Mouse (Mus musculus) ES-E14 (cell line): ENCODE measurements at regions not wholly inside any gene's neighbourhood (a gene's known extent, or its start where the extent isn't known, plus 50 kb on each side); places are given as distances from the start of the nearest gene placed in this dataset.

ENCODE experiments used
- DNase-seq: peaks from one replicate; pipeline ENCODE4 v3.0.0-alpha.2; 2013; ENCODE audit warnings: low read depth, low spot score
- H3K27ac ChIP-seq: 2 replicates; pipeline ENCODE4 v1.5.1; 2012; ENCODE audit warnings: low read depth, mild to moderate bottlenecking, low read length, moderate library complexity, mixed read lengths; ENCODE audit not compliant: poor library complexity, insufficient read depth, severe bottlenecking
- H3K36me3 ChIP-seq: 2 replicates; pipeline ENCODE4 v1.6.1; 2012; ENCODE audit warnings: mild to moderate bottlenecking, low read length, moderate library complexity, mixed read lengths; ENCODE audit not compliant: control insufficient read depth, poor library complexity, insufficient read depth, severe bottlenecking
- H3K4me1 ChIP-seq, 2 experiments: fragments of 150-350 bp in 1 of 2; sonication (generic) in 1 of 2; 2 replicates each; pipeline ENCODE4 v1.6.1; 2012; ENCODE audit warnings: low read length in 2 of 2, mild to moderate bottlenecking in 1 of 2, mixed read lengths in 1 of 2; ENCODE audit not compliant: control insufficient read depth in 2 of 2, insufficient read depth in 2 of 2, poor library complexity in 1 of 2
- H3K4me3 ChIP-seq, 2 experiments: fragments of 150-350 bp in 1 of 2; sonication (generic) in 1 of 2; 2 replicates each; pipeline ENCODE4 v1.5.1; 2012; ENCODE audit warnings: low read length in 2 of 2, low read depth in 1 of 2, mild to moderate bottlenecking in 1 of 2, mixed read lengths in 1 of 2; ENCODE audit not compliant: insufficient read depth in 1 of 2, poor library complexity in 1 of 2, severe bottlenecking in 1 of 2
- H3K9ac ChIP-seq: 2 replicates; pipeline ENCODE4 v1.6.1; 2012; ENCODE audit warnings: low read depth, mild to moderate bottlenecking, low read length, mixed read lengths; ENCODE audit not compliant: poor library complexity, insufficient read depth, severe bottlenecking
- H3K9me3 ChIP-seq: fragments of 150-350 bp; sonication (generic); 2 replicates; pipeline ENCODE4 v1.6.1; 2012; ENCODE audit warnings: low read depth, mild to moderate bottlenecking, low read length; ENCODE audit not compliant: control insufficient read depth, insufficient read depth
- CHD2 ChIP-seq: IDR thresholded peaks from 2 replicates; pipeline ENCODE4 v1.6.1; 2014; ENCODE audit warnings: mild to moderate bottlenecking, low read depth, low read length, inconsistent platforms
- HCFC1 ChIP-seq: IDR thresholded peaks from 2 replicates; pipeline ENCODE4 v1.6.1; 2012; ENCODE audit warnings: low read length, inconsistent platforms, borderline replicate concordance; ENCODE audit not compliant: insufficient read depth
- MAFK ChIP-seq: IDR thresholded peaks from 2 replicates; pipeline ENCODE4 v1.6.1; 2014; ENCODE audit warnings: mild to moderate bottlenecking, low read depth, low read length, inconsistent platforms; ENCODE audit not compliant: insufficient read depth
- ZC3H11A ChIP-seq: IDR thresholded peaks from 2 replicates; pipeline ENCODE4 v1.6.1; 2012; ENCODE audit warnings: low read depth, mild to moderate bottlenecking, inconsistent platforms, low read length, borderline replicate concordance
- ZNF384 ChIP-seq: IDR thresholded peaks from 2 replicates; pipeline ENCODE4 v1.6.1; 2012; ENCODE audit warnings: low read depth, low read length, inconsistent platforms
- in situ Hi-C, 2 experiments: fragments of 600-800 bp; cut with MboI; formaldehyde crosslinking; loops; one replicate each; pipeline ENCODE4 v1.15.1; 2025; ENCODE audit warnings: low sequenced_read_pairs in 2 of 2, inconsistent platforms in 1 of 2; ENCODE audit not compliant: unreplicated experiment in 2 of 2

GRCm38 (mm10) chr3:148134646-148135045, 855.7 kb downstream of the Adgrl2 start:
- H3K9me3 ChIP-seq, result no peaks in the 10 kb centered on the region
- no peak for DNase-seq
- no peaks in the 10 kb centered on the region for H3K4me1 ChIP-seq
- H3K27ac ChIP-seq, result no peak overlapping the region
- H3K9ac ChIP-seq, result no peak overlapping the region
- no peak overlapping the region for H3K4me3 ChIP-seq
- H3K36me3 ChIP-seq, result no peaks in the 10 kb centered on the region
- TF ChIP-seq CHD2 (no peak), ZNF384 (no peak), MAFK (no peak), HCFC1 (no peak), ZC3H11A (no peak)
- in situ Hi-C loops, result no loop called here

GRCm38 (mm10) chr3:148115576-148115975, 874.8 kb downstream of the Adgrl2 start:
- H3K4me3 ChIP-seq, result no peak overlapping the region
- no peak overlapping the region for H3K9ac ChIP-seq
- TF ChIP-seq MAFK, result no peak
- no peak for TF ChIP-seq CHD2
- no peak for TF ChIP-seq ZC3H11A
- TF ChIP-seq HCFC1, result no peak
- TF ChIP-seq ZNF384, result no peak
- H3K4me1 ChIP-seq, result no peaks in the 10 kb centered on the region
- no peak for DNase-seq
- H3K27ac ChIP-seq, result no peak overlapping the region
- in situ Hi-C loops, result no loop called here
- peaks cover 3% of the 10 kb centered on the region; the same call in 1 of the 2 replicates for H3K9me3 ChIP-seq
- H3K36me3 ChIP-seq, result no peaks in the 10 kb centered on the region

DNA sequence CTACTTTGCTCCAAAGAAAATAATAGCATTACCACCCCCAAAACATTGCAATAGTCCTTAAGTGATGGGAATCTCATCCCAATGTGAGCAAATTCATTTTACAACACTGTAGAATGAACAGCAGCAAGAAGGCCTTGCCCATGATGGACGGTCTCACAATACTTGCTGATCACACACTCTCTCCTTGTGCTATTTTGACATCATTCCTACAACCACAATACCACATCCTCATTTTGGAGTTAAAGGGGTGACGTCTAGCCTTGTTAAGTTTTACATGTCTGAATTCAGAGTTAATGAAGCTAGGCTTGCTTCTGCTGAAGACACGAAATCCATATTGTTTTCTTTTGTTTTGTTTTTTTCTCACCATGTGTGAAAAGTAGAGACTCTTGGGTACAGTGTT, 878.2 kb downstream of the Adgrl2 start:
- H3K9ac ChIP-seq, result no peak overlapping the region
- H3K36me3 ChIP-seq, result no peaks in the 10 kb centered on the region
- H3K4me1 ChIP-seq, result no peaks in the 10 kb centered on the region
- H3K27ac ChIP-seq, result no peak overlapping the region
- in situ Hi-C loops, result no loop called here
- H3K9me3 ChIP-seq, result no peaks in the 10 kb centered on the region
- DNase-seq, result no peak
- TF ChIP-seq HCFC1 (no peak), MAFK (no peak), ZC3H11A (no peak), ZNF384 (no peak)
- no peak overlapping the region for H3K4me3 ChIP-seq

GRCm38 (mm10) chr3:148107031-148107430, 883.3 kb downstream of the Adgrl2 start:
- no peak overlapping the region for H3K4me3 ChIP-seq
- in situ Hi-C loops, result no loop called here
- DNase-seq, result no peak
- H3K9ac ChIP-seq, result no peak overlapping the region
- no peak for TF ChIP-seq HCFC1
- no peak for TF ChIP-seq CHD2
- TF ChIP-seq ZC3H11A, result no peak
- no peak for TF ChIP-seq MAFK
- no peak for TF ChIP-seq ZNF384
- H3K36me3 ChIP-seq, result no peaks in the 10 kb centered on the region
- H3K4me1 ChIP-seq, result no peaks in the 10 kb centered on the region
- H3K9me3 ChIP-seq, result no peaks in the 10 kb centered on the region
- no peak overlapping the region for H3K27ac ChIP-seq

DNA sequence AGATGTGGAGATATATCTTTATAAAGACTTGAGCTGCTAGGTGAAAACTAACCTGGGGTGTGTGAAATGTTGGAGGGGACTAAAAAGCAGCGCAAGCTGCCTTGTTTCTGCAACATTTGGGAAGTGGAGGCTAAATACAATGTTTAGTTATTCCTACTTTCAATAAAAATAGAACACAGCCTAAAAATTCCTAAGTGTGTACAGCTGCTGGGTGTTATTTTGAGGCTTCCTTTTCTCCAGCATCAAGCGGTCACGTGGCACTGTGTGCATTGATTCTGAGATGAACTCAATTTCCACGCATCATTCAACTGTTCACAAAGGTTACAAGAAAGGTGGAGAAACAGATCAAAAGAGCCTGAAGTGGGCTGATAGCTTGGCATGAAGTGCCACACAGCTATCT, 896.4 kb downstream of the Adgrl2 start:
- no peak for TF ChIP-seq MAFK
- TF ChIP-seq ZNF384, result no peak
- no peak for TF ChIP-seq ZC3H11A
- TF ChIP-seq HCFC1, result no peak
- TF ChIP-seq CHD2, result no peak
- no peak overlapping the region for H3K4me3 ChIP-seq
- H3K9me3 ChIP-seq, result no peaks in the 10 kb centered on the region
- no peak overlapping the region for H3K27ac ChIP-seq
- no peaks in the 10 kb centered on the region for H3K36me3 ChIP-seq
- in situ Hi-C loops, result no loop called here
- no peaks in the 10 kb centered on the region for H3K4me1 ChIP-seq
- no peak for DNase-seq
- H3K9ac ChIP-seq, result no peak overlapping the region
